Mouse (Mus musculus): ENCODE data around the gene Stambp.
"Not testable (repeated sequence)": the region's sequence is repeated elsewhere in the genome, so short reads cannot be mapped to it uniquely, and the experiment has no call there.

Gene Stambp

DNA sequence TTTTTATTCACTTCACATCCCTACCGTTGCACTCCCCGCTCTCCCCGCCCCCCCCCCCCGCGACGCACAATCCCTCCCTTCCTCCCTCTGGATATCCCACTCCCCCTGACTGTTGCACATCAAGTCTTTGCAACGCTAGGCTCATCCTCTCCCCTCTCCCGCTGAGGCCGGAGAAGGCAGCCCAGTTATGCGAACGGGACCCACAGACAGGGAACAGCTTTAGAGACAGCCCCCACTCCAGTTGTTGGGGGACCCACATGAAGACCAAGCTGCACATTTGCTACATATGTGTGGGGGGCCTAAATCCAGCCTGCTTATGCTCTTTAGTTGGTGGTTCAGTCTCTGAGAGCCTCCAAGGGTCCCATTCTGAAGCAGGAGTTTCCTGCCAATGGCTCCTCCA is at the start of gene Stambp:
Gene Stambp, minus strand, starts transcription at position 59 of the 400 bp plus-strand sequence.
- no peak for DNase-seq

DNA sequence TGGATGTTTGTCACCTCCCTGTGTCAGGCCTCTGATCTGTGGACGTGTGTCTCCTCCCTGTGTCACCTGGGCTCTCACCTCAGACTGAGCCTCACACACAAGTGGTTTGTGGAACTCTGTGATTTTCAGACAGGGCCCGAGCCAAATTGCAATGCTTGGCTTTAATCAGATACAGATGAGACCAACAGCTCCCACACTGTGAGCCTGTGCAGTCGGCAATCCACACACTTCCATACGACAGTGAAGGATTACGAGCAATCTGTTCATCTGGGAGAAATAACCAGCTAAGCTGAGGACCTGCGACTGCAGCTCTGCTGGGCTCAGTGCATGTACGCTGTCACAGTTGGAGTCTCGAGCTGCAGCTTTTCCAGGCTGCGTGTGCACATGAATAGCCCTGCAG is 47.4 kb upstream of the Stambp start:
- DNase-seq: no peak

DNA sequence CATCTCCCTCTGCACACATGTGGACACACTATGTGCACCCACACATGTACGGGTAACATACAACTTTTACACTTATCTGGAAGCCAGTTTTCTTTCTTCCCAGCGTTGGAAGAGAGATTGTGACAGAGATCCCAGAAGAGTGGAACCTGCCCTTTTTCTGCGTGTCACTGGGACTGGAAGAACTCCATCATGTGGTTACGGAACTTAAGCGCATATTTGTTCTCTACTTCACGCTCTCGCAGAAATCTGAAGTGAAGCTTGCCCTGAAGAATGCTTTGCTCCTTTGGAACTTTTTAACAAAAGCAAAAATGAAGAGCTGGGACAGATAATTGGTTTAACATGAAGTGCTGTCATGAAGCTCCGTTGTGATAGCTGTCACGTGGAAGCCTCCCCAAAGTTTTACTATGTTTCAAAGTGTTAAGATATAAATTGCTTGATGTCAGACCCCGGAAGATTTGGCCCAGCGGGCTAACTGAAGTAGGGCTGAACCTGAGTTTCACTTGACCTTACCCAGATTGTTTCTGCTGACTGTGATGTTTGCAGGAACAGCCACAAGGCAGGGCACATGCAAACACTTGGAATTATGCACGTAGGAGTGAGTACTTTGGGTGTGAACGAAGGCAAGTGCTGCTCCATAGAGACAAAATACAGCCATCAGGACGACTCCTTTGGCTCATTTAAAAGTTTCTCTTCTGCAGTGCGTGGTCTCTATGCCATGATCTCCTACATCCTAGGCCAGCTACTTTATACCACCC is 45.2 kb upstream of the Stambp start:
- no peak for DNase-seq

DNA sequence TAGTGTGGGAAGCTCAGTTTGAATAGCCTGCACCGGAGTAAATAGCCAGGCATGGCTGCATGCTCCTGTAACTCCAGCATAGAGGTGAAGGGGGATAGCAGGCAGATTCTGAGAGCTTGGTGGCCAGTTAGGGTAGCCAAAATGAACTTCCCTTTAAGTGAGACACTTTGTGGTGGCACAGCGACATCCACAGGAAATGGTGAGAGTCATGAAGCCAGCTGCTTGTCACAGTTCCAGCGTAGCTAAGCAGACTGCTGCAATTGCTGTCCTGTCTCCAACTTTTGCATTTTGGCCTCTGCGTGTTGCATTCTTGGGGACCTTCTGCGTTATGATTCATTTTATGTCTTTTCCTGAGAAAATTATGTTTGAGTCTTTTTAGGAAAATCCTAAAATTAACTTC is 44.0 kb upstream of the Stambp start:
- DNase-seq: no peak

DNA sequence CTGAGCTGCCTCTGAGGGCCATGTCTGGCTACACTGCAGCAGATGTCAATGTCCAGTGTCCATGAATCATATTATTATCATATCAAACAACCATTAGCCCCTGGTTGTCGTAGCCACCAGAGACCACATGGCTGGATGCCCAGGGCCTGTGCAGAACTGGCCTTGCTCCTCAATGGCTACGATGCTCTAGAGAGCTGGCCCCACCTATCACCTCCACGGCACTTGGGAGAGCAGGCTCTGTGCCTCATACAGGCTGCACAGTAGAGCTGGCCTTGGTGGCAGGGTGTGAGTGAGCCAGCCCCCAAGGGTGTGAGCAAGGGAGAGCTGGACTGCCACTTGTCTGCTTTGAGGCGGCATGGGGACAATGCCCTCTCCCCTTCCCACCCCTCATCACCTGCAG is 41.9 kb upstream of the Stambp start:
- no peak for DNase-seq

DNA sequence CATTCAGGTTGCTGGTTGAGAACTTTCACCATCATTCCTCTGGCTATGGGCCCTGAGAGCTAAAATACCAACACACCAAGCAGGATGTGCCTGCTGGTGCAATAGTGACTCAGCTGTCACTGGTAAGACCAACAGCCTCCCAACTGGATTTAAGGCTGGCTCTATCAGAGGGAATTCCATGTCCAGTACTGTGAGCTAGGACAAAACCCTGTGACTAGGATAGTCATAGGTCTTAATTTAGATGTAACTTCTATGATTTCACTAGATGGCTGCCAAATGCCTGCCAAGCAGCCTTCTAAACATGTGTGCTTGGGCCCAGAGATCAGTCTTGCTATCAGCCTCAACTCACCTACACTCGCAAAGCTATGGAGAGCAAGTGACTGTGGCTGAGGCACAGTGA is 40.4 kb upstream of the Stambp start:
- DNase-seq: no peak

DNA sequence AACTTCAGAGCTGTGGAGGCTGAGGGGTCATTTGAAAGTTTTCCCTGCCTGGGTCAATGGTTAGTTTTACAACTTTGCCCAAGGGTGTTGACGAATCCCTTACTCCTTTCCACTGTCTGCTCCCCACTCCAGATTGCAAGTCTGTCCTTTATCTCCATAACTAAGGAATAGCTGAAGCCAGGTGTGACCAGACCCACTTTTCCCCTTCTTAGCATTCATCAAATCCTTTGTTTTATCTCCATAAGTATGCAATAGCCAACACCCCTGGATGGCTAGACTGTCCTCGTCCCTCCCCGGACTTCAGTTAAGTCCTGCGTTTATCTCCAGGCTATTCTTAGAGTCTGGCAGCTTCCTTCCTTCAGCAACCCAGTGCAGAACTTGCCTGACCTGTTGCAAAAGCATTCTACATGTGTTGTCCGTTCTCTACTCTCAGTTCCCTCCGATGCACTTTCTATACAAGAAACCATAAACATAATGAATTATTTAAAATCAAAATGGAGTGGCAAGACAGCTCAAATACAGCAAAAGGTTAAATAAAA is 27.2 kb upstream of the Stambp start:
- DNase-seq: no peak

DNA sequence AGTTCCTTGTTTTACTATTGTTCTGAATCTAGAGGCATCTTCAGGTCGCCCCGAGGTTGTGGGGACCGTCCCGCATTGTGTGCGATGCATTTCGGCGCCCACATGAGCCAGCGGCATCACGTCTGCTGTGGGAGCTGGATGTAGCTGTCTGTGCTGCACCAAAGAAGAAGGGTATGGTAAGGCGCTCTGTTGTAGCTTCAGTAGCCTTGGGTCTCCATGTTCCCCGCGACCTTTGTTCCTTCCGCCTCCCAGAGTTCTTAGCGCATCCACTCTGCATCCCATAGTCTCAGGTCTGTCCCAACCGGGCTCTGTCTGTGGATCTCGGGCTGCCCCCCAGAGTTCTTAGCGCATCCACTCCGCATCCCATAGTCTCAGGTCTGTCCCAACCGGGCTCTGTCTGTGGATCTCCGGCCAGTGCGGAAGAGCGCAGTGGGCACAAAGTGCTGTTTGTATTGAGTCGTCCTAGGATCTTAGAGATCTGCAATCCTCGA is 26.6 kb upstream of the Stambp start:
- no peak for DNase-seq

DNA sequence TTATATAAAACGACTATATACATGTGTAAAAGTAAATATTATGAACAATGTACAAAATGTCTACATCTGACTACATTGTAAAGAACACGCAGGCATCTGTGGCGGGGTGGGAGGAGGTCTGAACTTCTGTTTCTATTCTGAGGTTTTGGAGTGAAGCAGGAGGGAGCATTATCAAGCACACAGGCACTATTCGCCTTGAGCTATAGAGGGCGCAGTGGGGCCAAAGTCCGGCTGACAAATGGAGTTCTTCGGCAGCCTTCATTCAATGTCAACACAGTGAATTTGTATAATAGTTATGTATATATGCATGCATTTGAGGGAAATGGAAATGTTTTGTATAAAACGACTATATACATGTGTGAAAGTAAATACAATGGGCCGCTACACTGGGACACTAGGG is 26.1 kb upstream of the Stambp start:
- no peak for DNase-seq

DNA sequence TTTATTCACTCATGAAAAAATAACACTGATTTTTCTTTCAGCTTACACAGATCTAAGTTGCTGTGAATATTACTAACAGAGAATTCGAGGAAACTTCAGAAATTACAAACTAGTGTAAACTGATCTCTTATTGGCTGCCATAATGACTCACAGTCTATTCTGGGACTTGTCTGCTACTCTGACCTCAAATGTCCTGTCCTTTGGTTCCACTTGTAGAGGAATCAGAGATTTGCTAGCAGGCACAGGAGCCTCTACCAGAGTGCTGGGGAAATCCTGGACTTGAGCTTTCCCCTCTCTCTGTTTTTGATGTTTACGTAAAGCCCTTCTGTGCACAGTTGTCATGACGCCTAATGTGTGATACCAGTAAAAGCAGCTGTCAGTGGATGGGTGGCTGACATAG is 25.5 kb upstream of the Stambp start:
- no peak for DNase-seq

DNA sequence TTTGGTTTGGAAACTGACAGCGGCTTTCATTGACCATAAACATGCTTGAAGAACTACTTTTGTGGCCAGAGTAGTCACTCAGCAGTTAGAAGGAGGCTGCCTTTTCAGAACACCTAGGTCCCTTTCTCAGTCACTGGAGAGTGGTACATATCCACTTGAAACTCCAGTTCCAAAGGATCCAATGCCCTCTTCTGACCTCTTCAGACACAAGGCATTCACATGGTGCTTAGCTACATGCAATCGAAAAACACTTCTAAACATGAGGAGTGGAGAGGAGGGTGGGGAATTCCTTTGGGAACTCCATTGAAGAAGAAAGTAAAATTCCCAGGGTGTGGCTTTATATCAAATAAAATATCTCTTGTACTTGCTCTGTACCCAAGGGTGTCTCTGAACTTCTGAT is 22.5 kb upstream of the Stambp start:
- no peak for DNase-seq

DNA sequence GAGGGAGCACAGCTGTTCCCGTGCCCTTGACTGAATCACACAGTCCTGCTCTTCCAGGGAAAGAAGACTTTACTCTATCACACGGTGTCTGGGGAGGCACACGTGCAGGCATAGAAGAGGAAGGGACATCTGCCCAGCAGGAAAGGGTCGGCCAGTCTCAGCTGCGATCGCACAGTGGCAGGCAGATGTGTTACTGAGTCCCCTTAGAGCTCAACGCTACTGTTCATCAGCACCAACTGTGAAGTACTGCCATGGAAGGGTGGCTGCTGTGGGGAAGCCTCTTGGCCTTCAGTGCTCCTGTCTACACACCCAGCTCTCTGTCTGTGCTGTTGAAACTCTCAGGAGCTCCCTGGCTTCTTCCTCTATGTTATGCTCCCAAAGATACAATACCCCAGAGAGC is 21.4 kb upstream of the Stambp start:
- no peak for DNase-seq

DNA sequence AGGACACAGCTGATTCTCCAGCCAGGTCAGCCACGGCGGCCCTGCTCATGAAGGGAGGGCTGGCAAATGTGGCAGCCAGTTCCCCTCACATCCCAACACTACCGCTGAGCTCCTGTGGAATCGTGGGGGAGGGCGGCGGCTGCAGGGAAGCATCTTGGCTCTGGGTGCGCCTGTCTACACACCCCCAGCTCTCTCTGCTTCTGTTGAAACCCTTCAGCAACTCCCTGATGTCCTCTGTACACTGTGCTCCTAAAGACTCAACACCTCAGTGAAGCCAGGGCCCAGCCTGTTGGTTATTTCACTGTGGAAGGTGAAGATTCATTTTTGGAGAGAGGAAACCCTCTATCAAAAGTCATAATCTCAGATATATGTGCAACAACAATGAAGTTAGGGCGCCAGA is 19.5 kb upstream of the Stambp start:
- DNase-seq: no peak

DNA sequence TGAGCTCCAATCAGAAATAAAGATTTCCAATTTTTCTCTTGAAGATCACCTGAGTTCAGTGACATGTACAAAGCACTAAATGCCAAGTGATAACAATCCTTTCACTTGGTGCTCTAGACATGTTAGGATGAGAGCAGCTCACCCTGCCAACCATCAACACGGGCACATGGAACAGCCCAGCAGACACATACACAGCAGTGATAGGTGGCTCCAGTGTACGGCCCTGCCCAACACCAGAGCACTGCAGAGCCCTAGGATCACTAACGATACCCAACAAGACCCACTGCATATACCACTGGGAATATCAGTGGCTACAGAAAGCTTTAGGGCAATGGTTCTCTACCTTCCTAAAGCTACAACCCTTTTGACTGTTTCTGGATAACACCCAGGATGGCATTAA is 17.8 kb upstream of the Stambp start:
- DNase-seq: no peak

DNA sequence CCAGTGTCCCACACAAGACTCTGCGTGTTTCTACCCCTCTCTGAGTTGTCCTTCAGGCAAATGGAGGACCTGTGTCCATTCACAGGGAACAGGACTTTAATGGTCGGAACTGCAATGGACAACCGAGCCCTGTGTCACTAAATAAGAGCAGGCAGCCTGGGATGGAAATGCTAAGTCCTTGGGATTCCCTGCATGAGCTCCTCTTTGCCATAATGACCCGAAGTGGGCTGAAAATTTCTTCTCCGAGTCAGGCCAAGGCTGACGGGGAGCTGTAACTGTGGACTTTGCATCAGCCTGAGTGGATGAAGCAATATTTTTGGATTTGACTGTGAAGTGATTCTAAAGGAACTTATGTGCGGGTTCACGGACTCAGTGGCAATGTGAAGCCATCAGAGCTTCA is 14.7 kb upstream of the Stambp start:
- DNase-seq: not testable (repeated sequence)

DNA sequence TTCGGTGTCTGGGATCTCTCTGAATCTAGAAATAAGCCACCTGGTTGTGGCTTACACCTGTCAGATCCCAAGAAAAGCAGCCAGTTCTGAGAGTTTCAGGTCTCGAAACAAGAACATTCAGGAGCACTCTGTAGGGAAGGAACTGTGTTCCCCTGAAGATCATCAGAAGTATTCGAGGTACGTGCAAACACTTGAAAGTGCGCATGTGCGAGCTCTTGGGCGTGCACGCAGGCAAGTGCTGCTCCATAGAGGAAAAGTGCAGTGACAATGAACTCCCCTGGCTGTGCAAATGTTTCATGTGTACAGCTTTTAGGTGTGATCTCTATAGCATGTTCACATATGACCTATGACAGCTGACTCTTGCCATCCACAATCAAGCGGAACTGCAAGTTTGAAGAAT is 12.8 kb upstream of the Stambp start:
- not testable (repeated sequence) for DNase-seq

DNA sequence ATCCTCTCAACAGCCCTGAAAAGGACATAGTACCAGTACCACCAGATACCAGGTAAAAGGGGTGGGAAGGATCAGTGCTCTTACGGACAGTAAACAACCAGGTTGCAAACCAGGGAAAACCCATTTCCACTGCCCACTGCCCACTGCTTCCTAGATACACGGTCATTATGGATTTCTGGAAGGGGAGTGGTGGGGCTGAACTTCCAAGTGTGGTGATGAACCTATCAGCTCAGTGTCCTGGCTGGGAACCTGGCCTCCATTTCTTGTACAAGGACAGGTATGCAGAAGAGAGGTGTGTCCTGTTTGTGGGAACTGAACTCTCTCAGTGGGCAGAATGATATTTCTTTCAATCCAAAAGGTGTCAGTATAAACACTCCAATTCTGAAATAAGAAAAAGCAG is 11.1 kb upstream of the Stambp start:
- DNase-seq: no peak

DNA sequence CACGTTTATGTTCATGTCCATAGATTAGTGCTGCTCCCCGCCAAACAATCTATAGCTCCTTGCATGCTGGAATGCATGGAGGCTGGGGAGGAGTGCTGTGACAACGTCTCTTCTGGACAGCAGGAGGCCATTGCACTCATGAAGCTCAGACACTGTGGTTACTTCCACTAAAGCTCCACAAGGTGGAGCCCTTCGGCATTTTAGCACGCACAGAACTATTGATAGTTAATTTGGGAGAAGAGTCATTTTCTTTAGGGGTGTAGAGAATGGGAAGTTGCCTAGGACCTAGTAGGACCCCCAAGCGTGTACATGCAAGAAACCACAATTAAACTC is 10.4 kb upstream of the Stambp start:
- peak; percentile 33 for DNase-seq

DNA sequence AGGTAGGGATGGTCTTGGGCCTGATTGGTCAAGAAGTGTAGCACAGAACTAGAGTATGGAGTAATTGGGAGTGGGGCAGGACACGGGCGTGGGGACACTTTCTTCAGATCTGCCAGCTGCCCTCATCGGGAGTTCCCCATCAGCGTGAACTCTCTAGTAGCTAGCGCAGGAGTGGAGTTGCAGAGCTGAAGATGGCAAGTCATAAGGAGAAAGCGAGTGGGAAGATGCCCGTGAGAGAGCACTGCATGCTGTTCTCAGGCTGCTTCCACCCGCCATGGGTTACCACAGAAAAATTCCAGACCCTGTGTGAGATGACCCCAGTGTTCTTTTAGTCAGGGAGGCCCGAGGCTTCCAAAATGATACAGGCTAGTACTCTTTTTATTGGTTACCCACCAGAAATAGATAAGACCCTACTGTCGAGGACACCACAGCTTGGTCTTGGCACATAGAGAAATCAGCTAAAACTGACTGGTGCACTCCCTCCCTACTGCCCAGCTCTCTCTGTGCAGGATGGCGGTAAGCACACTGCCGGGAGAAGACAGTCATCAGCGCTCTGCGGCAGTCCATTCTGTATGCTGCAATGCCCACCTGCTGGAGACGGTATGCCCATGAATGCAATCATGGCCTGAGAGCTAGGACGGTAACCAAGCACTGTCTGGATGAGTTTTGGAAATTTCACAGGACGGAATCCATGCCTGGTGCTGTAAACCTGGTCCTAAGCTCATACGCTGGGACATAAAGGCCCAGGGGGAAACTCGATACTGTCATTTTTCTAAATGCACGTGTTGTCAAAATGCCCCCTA is 9.8 kb upstream of the Stambp start:
- DNase-seq: no peak

DNA sequence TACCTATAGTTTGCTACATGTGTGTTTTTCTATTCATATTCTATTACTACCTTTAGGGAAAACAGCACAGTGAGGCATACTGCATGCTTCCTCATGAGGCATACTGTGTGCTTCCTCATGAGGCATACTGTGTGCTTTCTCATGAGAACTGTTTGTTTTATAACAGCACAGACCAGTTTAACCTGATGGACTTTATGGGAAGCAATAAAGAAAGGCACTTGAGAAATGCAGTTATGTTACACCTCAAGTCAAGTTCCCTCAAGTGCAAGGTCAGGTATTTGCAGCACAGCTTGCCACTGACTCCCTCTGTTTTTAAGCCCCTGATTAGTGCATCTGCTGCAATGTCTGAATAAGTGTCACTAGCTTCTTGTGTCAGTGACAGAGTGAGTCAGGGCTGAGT is 5.0 kb upstream of the Stambp start:
- DNase-seq: no peak

DNA sequence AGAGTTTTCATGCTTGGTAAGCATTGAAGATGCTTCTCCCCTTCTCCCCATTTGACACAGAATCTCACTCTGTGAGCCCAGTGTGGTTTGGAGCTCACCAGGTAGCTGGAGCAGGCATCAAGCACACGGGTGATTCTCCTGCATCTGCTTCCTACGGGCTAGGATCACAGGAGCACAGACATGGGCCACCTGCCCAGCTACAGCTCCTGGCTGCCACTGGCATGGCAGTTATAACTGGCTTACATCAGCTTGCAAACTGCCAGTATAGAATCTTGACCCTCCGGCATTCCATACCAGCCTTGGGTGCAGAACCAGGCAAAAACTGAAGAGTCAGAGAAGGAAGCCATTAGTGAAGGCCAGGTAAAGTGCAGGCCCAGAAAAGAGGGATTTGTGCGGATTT is 3.1 kb upstream of the Stambp start:
- no peak for DNase-seq

DNA sequence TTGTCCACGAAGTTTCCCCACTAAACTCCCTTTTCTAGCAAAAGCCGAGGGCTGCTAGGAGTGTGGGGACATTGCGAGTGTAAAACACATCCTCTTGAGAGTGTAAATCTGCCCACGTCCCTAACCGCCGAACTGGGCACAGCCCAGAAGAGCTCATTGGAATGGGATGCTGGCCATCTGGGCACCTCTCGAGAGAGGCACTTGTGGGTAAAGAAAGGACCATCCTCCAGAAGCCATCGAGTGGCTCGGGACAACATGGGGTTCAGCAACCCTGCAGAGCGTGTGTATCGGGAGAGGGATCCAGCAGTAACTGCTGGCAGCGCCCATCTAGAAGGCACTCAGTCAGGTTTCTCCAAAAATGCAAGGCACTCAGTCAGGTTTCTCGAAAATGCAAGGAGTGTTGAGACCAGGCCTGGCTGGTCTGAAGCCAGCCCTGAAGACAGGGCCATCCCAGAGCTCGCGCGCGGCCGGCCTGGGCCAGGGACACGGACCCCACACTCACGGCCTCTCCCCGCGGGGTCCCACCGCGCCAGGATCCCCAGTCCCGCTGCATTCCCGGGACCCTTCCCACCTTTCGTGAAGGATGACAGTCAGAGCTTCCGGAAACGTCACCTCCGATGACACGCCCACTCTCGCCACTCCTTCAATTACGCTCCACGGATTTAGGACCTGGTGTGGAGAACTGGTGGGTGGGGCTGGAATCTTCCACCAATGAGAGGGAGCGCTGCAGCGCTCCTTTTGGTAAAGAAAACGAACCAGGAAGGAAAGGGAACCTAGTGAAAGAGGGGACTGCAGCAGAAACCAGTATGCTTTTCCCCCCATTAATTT is 475 bp downstream of the Stambp start:
- peak; percentile 90 for DNase-seq
